Mouse (Mus musculus) kidney, postnatal 10 days (tissue): ENCODE measurements at regions not wholly inside any gene's neighbourhood (a gene's known extent, or its start where the extent isn't known, plus 50 kb on each side); places are given as distances from the start of the nearest gene placed in this dataset.
A peak's percentile ranks its signal among the peaks of the same experiment; 100 is the strongest.

Experiments used
- DNase-seq: peaks from one replicate; pipeline ENCODE4 v3.0.0; 2021; ENCODE audit warnings: mixed read lengths

- DNase-seq = peak; percentile 4
Measured at GRCm38 (mm10) chrX:55584758-55585157, 358.1 kb downstream of the Slxl1 start.
